Mouse (Mus musculus): ENCODE data around the gene Cand1. TPM values are rescaled to one million over a fixed set of nuclear protein-coding genes. Genes with fewer than 3 reads are reported as not detected.
A peak's percentile ranks its signal among the peaks of the same experiment; 100 is the strongest.

Gene Cand1
- polyA plus RNA-seq (2014; fragmentation: Nextera tagmentation; extraction: Ambion mirVana) = 79.5 and 80.0 TPM in 2 replicates

DNA sequence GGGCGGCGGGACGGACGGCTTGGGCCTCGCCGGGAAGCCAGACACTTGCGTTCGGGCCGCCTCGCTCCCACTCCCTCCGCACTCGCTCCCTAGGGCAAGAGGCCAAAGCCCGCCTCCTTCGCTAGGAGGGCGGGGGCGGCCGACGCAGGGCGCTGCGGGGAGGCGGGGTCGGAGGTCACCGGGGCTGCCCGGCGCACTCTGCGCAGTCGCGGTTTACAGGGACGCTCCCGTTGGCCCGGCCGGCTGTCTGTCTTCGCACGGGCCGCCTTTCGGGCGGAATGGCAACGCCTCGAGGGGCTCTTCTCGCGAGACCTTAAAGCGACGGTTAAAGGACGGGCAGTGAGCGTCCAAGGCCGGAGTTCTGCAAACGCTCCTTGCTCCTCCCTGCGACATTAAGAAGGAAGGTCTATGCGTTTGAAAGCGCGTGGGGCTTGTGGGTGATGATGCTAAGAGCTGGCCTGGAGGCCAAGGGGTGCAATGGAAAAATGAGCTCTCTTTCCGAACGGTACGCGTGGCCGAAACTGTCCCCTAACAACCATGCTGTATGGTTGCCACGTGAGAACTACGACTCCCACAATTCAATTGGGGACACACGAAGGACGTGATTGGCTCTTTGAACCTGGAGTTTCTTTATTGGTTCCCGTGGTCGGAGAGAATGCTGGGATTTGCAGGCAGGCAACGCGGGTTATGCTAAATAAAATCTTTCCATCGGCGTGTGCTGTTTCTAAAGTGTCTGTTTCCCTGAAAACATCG lies at the start of gene Cand1:
Gene Cand1, minus strand, starts transcription at position 87 of the 753 bp plus-strand sequence.
- ATAC-seq (ENCODE audit: low FRiP score) = peak; percentile 98
- Histone ChIP-seq H3K27me3 (ENCODE audit: control insufficient read depth, insufficient read depth, low read length) (no peaks in the 10 kb centered on the region), H3K9me3 (ENCODE audit: control insufficient read depth, low read length) (no peaks in the 10 kb centered on the region), H3K4me3 (replicated peaks; ENCODE audit: low read length) (peak within 1 kb of the TSS; percentile 99), H3K9ac (peak within 1 kb of the TSS; percentile 98), H3K36me3 (replicated peaks; ENCODE audit: control insufficient read depth, insufficient read depth) (peaks cover 9% of the 10 kb centered on the region), H3K4me2 (replicated peaks) (peak within 1 kb of the TSS; percentile 92), H3K27ac (peak within 1 kb of the TSS; percentile 97), H3K4me1 (replicated peaks; ENCODE audit: control insufficient read depth, insufficient read depth, low read length) (peaks cover 22% of the 10 kb centered on the region)
- WGBS = under 1% methylated on average over 67 of the region's 67 CpGs
- DNase-seq (ENCODE audit: low spot score) = peak; percentile 99

DNA sequence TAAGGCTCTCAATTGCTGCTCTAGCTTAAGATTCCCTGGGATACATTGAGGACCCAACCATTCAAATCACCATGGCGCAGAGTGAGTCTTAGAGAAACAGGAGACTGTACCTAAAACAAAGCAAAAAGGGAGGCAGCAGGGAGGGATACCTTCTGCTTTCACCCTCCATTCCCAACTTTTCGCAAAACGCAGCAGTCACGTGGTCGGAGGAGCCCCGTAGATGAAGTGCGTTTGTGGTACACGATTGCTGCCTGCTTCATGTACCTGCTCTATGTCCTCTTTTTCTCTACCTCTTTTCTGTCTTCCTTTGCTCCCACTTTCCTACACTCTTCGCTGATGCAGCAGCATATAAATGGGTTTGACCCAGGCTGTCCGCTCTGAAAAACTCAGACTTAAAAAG lies 39.0 kb upstream of the Cand1 start:
- H3K27me3 ChIP-seq (ENCODE audit: control insufficient read depth, insufficient read depth, low read length) = no peaks in the 10 kb centered on the region
- H3K4me3 ChIP-seq (replicated peaks; ENCODE audit: low read length) = no peak overlapping the region
- no peak overlapping the region for H3K27ac ChIP-seq
- H3K9me3 ChIP-seq (ENCODE audit: control insufficient read depth, low read length) = no peaks in the 10 kb centered on the region
- H3K36me3 ChIP-seq (replicated peaks; ENCODE audit: control insufficient read depth, insufficient read depth) = no peaks in the 10 kb centered on the region
- DNase-seq (ENCODE audit: low spot score) (no peak), ATAC-seq (ENCODE audit: low FRiP score) (no peak)
- no peaks in the 10 kb centered on the region for H3K4me1 ChIP-seq (replicated peaks; ENCODE audit: control insufficient read depth, insufficient read depth, low read length)
- 91% methylated on average over 10 of the region's 10 CpGs for WGBS
- H3K9ac ChIP-seq = no peak overlapping the region
- no peak overlapping the region for H3K4me2 ChIP-seq (replicated peaks)

DNA sequence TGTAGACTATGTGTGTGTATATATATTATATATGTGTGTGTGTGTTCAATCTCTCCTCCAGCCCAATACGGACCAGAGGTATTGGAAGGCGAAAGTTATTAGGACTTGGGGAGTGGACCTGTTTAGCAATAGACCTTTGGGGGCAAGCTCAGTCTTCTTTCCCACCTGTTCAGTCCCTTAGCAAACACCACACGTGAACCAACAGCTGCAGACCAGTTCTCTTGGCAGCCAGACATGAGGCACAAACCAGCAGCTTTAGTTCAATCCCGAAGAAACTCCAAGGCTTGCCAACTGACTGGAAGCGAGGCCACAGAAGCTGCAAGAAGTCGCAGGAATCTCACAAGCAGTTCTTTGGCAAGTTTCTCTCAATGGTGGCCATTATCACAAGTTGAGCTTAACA lies 34.5 kb upstream of the Cand1 start:
- DNase-seq (ENCODE audit: low spot score) (no peak), ATAC-seq (ENCODE audit: low FRiP score) (no peak)
- no peaks in the 10 kb centered on the region for H3K4me1 ChIP-seq (replicated peaks; ENCODE audit: control insufficient read depth, insufficient read depth, low read length)
- no peaks in the 10 kb centered on the region for H3K27me3 ChIP-seq (ENCODE audit: control insufficient read depth, insufficient read depth, low read length)
- H3K36me3 ChIP-seq (replicated peaks; ENCODE audit: control insufficient read depth, insufficient read depth) = no peaks in the 10 kb centered on the region
- WGBS = 91% methylated on average over 6 of the region's 6 CpGs
- no peak overlapping the region for H3K4me2 ChIP-seq (replicated peaks)
- H3K4me3 ChIP-seq (replicated peaks; ENCODE audit: low read length) = no peak overlapping the region
- H3K27ac ChIP-seq = no peak overlapping the region
- H3K9ac ChIP-seq = no peak overlapping the region
- H3K9me3 ChIP-seq (ENCODE audit: control insufficient read depth, low read length) = no peaks in the 10 kb centered on the region

DNA sequence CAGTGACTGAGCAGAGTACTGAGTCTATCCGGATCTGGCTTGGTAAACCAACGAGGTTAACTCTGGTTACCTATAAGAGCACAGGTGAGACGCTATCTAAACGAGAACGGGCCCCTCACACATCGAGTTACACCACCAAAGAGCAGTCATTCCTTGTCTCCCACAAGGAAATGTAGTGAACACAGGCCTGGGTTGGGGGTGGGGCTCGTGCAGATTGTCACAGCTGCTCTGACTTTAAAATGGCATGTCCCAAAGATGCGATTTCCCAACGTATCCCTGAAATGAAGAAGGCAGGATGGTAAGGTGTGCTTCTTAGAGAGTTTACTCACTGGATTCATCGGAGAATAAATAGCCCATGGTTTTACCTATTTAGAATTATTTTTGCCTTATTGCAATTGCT lies 32.7 kb upstream of the Cand1 start:
- H3K27ac ChIP-seq = no peak overlapping the region
- no peaks in the 10 kb centered on the region for H3K9me3 ChIP-seq (ENCODE audit: control insufficient read depth, low read length)
- ATAC-seq (ENCODE audit: low FRiP score) = no peak
- no peaks in the 10 kb centered on the region for H3K27me3 ChIP-seq (ENCODE audit: control insufficient read depth, insufficient read depth, low read length)
- WGBS = 90% methylated on average over 10 of the region's 10 CpGs
- H3K4me2 ChIP-seq (replicated peaks) = no peak overlapping the region
- H3K4me1 ChIP-seq (replicated peaks; ENCODE audit: control insufficient read depth, insufficient read depth, low read length) = no peaks in the 10 kb centered on the region
- no peak overlapping the region for H3K9ac ChIP-seq
- H3K36me3 ChIP-seq (replicated peaks; ENCODE audit: control insufficient read depth, insufficient read depth) = no peaks in the 10 kb centered on the region
- H3K4me3 ChIP-seq (replicated peaks; ENCODE audit: low read length) = no peak overlapping the region
- DNase-seq (ENCODE audit: low spot score) = no peak

DNA sequence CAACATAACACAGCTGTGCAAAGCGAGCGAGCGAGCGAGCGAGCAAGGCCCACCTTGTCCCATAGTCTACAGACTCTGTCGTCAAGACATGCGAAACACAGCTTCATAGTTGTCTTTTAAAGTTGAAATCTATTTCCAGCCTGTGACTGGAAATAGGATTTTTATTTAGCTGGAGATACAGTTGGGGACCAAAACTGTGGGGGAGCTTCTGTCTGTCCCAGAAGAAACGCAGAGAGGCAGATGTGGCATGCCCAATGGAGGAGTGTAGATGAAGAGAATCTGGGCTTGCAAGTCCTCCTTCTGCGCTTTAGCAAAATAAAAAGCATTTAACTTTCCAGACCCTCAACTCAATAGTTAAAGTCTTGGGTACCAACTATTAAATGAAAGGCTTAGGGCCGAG lies 32.1 kb upstream of the Cand1 start:
- Histone ChIP-seq H3K27me3 (ENCODE audit: control insufficient read depth, insufficient read depth, low read length) (no peaks in the 10 kb centered on the region), H3K4me2 (replicated peaks) (no peak overlapping the region), H3K9me3 (ENCODE audit: control insufficient read depth, low read length) (no peaks in the 10 kb centered on the region), H3K36me3 (replicated peaks; ENCODE audit: control insufficient read depth, insufficient read depth) (no peaks in the 10 kb centered on the region), H3K4me3 (replicated peaks; ENCODE audit: low read length) (no peak overlapping the region), H3K4me1 (replicated peaks; ENCODE audit: control insufficient read depth, insufficient read depth, low read length) (no peaks in the 10 kb centered on the region), H3K9ac (no peak overlapping the region), H3K27ac (no peak overlapping the region)
- WGBS = 98% methylated on average over 10 of the region's 10 CpGs
- DNase-seq (ENCODE audit: low spot score) = no peak
- no peak for ATAC-seq (ENCODE audit: low FRiP score)

DNA sequence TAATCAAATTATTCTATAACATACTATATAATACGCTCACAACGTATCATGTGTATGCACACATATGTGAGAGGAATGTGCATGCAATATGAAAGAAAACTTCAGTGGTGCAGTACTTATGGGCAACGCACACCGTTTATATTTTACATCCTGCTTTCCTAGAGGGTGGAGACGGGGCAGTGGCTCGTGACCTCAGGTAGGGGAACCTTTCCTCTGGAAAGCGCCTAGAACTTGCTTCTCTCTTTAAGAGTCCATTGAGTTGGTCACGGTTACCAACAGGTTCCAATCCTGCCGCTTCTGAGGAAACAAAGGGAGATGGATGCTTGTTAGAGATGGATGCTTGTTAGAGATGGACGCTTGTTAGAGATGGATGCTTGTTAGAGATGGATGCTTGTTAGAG lies 31.2 kb upstream of the Cand1 start:
- H3K36me3 ChIP-seq (replicated peaks; ENCODE audit: control insufficient read depth, insufficient read depth) = no peaks in the 10 kb centered on the region
- no peak for DNase-seq (ENCODE audit: low spot score)
- no peaks in the 10 kb centered on the region for H3K9me3 ChIP-seq (ENCODE audit: control insufficient read depth, low read length)
- WGBS = 86% methylated on average over 10 of the region's 10 CpGs
- no peak overlapping the region for H3K4me3 ChIP-seq (replicated peaks; ENCODE audit: low read length)
- H3K27me3 ChIP-seq (ENCODE audit: control insufficient read depth, insufficient read depth, low read length) = no peaks in the 10 kb centered on the region
- no peak overlapping the region for H3K9ac ChIP-seq
- no peaks in the 10 kb centered on the region for H3K4me1 ChIP-seq (replicated peaks; ENCODE audit: control insufficient read depth, insufficient read depth, low read length)
- no peak for ATAC-seq (ENCODE audit: low FRiP score)
- no peak overlapping the region for H3K4me2 ChIP-seq (replicated peaks)
- no peak overlapping the region for H3K27ac ChIP-seq

DNA sequence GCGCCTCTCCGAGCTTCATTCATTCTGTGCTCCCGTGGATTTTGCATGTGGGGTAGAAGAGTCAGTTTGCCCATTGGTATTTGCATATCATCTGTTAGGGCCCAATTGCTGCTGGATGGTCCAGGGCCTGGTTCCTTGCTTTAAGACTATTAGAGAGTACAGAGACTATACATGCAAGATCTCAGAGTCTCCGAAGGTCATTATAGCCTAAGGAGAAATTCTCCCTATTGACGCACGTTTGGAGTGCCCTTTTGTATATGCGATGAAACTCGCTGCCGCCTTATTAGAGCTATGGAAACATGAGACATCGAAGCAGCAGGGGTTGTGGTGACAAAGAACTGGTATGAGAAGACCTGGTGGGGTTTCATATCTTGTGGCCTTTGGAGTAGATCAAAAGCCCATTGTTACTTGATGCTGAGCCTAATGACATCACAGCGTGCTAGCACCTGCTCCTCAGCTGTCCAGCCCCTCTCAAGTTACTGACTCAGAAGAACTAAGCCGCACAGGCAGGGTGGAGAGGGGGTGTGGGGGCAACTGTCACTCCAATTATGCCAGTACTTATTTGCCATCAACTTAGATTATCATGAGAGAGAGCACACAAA lies 30.6 kb upstream of the Cand1 start:
- Histone ChIP-seq H3K4me3 (replicated peaks; ENCODE audit: low read length) (no peak overlapping the region), H3K27me3 (ENCODE audit: control insufficient read depth, insufficient read depth, low read length) (no peaks in the 10 kb centered on the region), H3K4me1 (replicated peaks; ENCODE audit: control insufficient read depth, insufficient read depth, low read length) (no peaks in the 10 kb centered on the region), H3K9ac (no peak overlapping the region), H3K4me2 (replicated peaks) (no peak overlapping the region), H3K27ac (no peak overlapping the region), H3K9me3 (ENCODE audit: control insufficient read depth, low read length) (no peaks in the 10 kb centered on the region), H3K36me3 (replicated peaks; ENCODE audit: control insufficient read depth, insufficient read depth) (no peaks in the 10 kb centered on the region)
- WGBS = 57% methylated on average over 12 of the region's 12 CpGs
- DNase-seq (ENCODE audit: low spot score) (no peak), ATAC-seq (ENCODE audit: low FRiP score) (no peak)

DNA sequence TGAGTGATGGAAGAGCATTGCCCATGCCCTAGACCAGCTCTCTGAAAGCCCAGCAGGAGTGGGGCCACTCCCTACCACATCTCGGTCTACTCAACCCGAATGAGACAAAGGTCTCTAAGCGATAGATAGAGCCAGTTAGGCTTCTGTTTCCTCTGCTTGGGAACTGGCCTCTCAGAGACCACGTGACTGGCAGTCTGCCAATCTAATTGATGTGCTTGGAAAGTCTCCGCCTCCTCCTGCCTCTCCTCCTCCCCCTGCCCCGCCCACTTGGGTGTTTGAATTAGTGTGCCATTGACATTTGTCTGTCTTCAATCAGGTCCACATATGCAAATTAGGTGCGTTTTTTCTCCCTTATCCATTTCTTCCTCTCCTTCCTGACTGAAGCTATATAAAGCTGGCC lies 24.9 kb upstream of the Cand1 start:
- H3K9ac ChIP-seq = no peak overlapping the region
- no peaks in the 10 kb centered on the region for H3K4me1 ChIP-seq (replicated peaks; ENCODE audit: control insufficient read depth, insufficient read depth, low read length)
- H3K27me3 ChIP-seq (ENCODE audit: control insufficient read depth, insufficient read depth, low read length) = no peaks in the 10 kb centered on the region
- no peaks in the 10 kb centered on the region for H3K9me3 ChIP-seq (ENCODE audit: control insufficient read depth, low read length)
- no peak overlapping the region for H3K4me2 ChIP-seq (replicated peaks)
- 66% methylated on average over 7 of the region's 7 CpGs for whole genome bisulfite sequencing
- H3K4me3 ChIP-seq (replicated peaks; ENCODE audit: low read length) = no peak overlapping the region
- H3K27ac ChIP-seq = no peak overlapping the region
- no peaks in the 10 kb centered on the region for H3K36me3 ChIP-seq (replicated peaks; ENCODE audit: control insufficient read depth, insufficient read depth)
- no peak for ATAC-seq (ENCODE audit: low FRiP score)
- DNase-seq (ENCODE audit: low spot score) = no peak

DNA sequence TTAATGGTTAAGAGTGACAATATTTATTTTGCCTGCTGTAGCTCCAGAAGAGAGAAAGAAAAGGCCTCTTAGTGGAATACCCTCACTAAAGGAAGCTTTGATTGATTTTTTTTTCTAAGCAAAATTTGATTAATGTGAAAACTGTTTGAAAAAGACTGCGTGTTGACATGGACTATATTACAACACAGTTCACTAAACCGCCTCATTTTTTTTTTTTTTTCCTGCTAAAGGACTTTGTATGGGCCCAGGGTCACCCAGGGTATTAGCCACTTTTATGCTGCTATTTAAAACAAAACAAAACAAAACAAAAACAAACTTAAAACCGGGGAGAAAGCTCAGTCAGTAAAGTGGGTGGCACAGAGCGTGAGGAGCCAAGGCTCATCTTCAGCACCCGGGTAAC lies 23.0 kb upstream of the Cand1 start:
- no peaks in the 10 kb centered on the region for H3K4me1 ChIP-seq (replicated peaks; ENCODE audit: control insufficient read depth, insufficient read depth, low read length)
- H3K4me3 ChIP-seq (replicated peaks; ENCODE audit: low read length) = no peak overlapping the region
- no peak for DNase-seq (ENCODE audit: low spot score)
- H3K9ac ChIP-seq = no peak overlapping the region
- H3K4me2 ChIP-seq (replicated peaks) = no peak overlapping the region
- H3K27ac ChIP-seq = no peak overlapping the region
- 89% methylated on average over 5 of the region's 5 CpGs for WGBS
- no peak for ATAC-seq (ENCODE audit: low FRiP score)
- H3K9me3 ChIP-seq (ENCODE audit: control insufficient read depth, low read length) = no peaks in the 10 kb centered on the region
- no peaks in the 10 kb centered on the region for H3K27me3 ChIP-seq (ENCODE audit: control insufficient read depth, insufficient read depth, low read length)
- no peaks in the 10 kb centered on the region for H3K36me3 ChIP-seq (replicated peaks; ENCODE audit: control insufficient read depth, insufficient read depth)
